Mouse (Mus musculus) cortical plate, adult 2 months (tissue): ENCODE results near the gene Olfr1444. TPM values are rescaled to one million over a fixed set of nuclear protein-coding genes. Genes with fewer than 3 reads are reported as not detected.

Experiments used
- H3K27ac ChIP-seq: fragments of 200-500 bp; 2 replicates; pipeline ENCODE4 v1.5.1; 2012; ENCODE audit warnings: low read length, control low read depth, inconsistent platforms; ENCODE audit not compliant: insufficient read depth
- H3K4me1 ChIP-seq: fragments of 200-500 bp; 2 replicates; pipeline ENCODE4 v1.6.1; 2011; ENCODE audit warnings: low read length; ENCODE audit not compliant: control insufficient read depth, insufficient read depth
- H3K4me3 ChIP-seq: fragments of 200-500 bp; 2 replicates; pipeline ENCODE4 v1.5.1; 2011; ENCODE audit warnings: mild to moderate bottlenecking, low read length, control low read depth; ENCODE audit not compliant: insufficient read depth
- CTCF ChIP-seq: fragments of 200-500 bp; IDR thresholded peaks from 2 replicates; pipeline ENCODE4 v1.5.1; 2011; ENCODE audit warnings: mild to moderate bottlenecking, control low read depth, low read length; ENCODE audit not compliant: insufficient read depth; ENCODE audit errors: extremely low read depth
- POLR2A ChIP-seq: fragments of 200-500 bp; IDR thresholded peaks from 2 replicates; pipeline ENCODE4 v1.6.1; 2011; ENCODE audit warnings: mild to moderate bottlenecking, low read length, control low read depth; ENCODE audit not compliant: insufficient read depth; ENCODE audit errors: extremely low read depth
- polyA plus RNA-seq: library from polyadenylated mRNA; depleted of rRNA; stranded (reverse); fragments of >200 nt; gene quantifications from 2 replicates; pipeline ENCODE4 v1.2.3, GENCODE M21; 2012; rRNA removed

The Olfr1444 gene
- polyA plus RNA-seq, 1 experiment = not detected

- no peaks in the 10 kb centered on the region for H3K4me1 ChIP-seq
- no peak within 1 kb of the TSS for H3K4me3 ChIP-seq
- TF ChIP-seq POLR2A = no peak
- no peak for TF ChIP-seq CTCF
- no peak within 1 kb of the TSS for H3K27ac ChIP-seq
Measured at GRCm38 (mm10) chr19:12883555-12883954, 26.5 kb downstream of the Olfr1444 start, which contains the start of gene Olfr1445. Gene Olfr1445, plus strand, starts transcription at chr19:12883855.

- TF ChIP-seq CTCF (no peak), POLR2A (no peak)
- Histone ChIP-seq H3K4me3 (no peak within 1 kb of the TSS), H3K27ac (no peak within 1 kb of the TSS), H3K4me1 (no peaks in the 10 kb centered on the region)
Measured at GRCm38 (mm10) chr19:12893424-12893823, 36.3 kb downstream of the Olfr1444 start, which contains the start of gene Olfr1446. Gene Olfr1446, minus strand, starts transcription at chr19:12893524.

GRCm38 (mm10) chr19:12903643-12904042, 46.6 kb downstream of the Olfr1444 start, which contains the start of gene Olfr1447:
Gene Olfr1447, minus strand, starts transcription at chr19:12903743.
- H3K4me1 ChIP-seq = no peaks in the 10 kb centered on the region
- no peak for TF ChIP-seq CTCF
- TF ChIP-seq POLR2A = no peak
- no peak within 1 kb of the TSS for H3K4me3 ChIP-seq
- no peak within 1 kb of the TSS for H3K27ac ChIP-seq

Other genes with a start within 250 kb of the Olfr1444 start
- gene Glyat, start 224.0 kb upstream of the Olfr1444 start, polyA plus RNA-seq = not detected in 2 replicates
- not detected in 2 replicates for gene Olfr1442, start 186.8 kb upstream of the Olfr1444 start, polyA plus RNA-seq
- gene Olfr1443, start 179.2 kb upstream of the Olfr1444 start, polyA plus RNA-seq = not detected in 2 replicates
- gene Keg1, start 161.5 kb upstream of the Olfr1444 start, polyA plus RNA-seq = not detected in 2 replicates
- 2.1 and 3.2 TPM in 2 replicates for gene Cntf, start 91.7 kb upstream of the Olfr1444 start, polyA plus RNA-seq
- 51.3 and 55.9 TPM in 2 replicates for gene Zfp91, start 61.2 kb upstream of the Olfr1444 start, polyA plus RNA-seq
- gene Lpxn, start 61.1 kb upstream of the Olfr1444 start, polyA plus RNA-seq = 2.6 TPM in 2 replicates
- gene Gm5244, start 10.6 kb upstream of the Olfr1444 start, polyA plus RNA-seq = not detected in 2 replicates
- not detected in 2 replicates for gene Olfr1445, start 26.6 kb downstream of the Olfr1444 start, polyA plus RNA-seq
- gene Olfr1446, start 36.2 kb downstream of the Olfr1444 start, polyA plus RNA-seq = not detected in 2 replicates
- gene Olfr1447, start 46.5 kb downstream of the Olfr1444 start, polyA plus RNA-seq = not detected in 2 replicates
- not detected in 2 replicates for gene Olfr1448, start 67.1 kb downstream of the Olfr1444 start, polyA plus RNA-seq
- not detected in 2 replicates for gene Olfr1449, start 73.6 kb downstream of the Olfr1444 start, polyA plus RNA-seq
- gene Olfr1450, start 93.0 kb downstream of the Olfr1444 start, polyA plus RNA-seq = not detected in 2 replicates
- gene Olfr1451, start 137.7 kb downstream of the Olfr1444 start, polyA plus RNA-seq = not detected in 2 replicates
- not detected in 2 replicates for gene Olfr1453, start 171.0 kb downstream of the Olfr1444 start, polyA plus RNA-seq
- not detected in 2 replicates for gene Olfr1454, start 203.3 kb downstream of the Olfr1444 start, polyA plus RNA-seq
- gene Olfr1457, start 240.6 kb downstream of the Olfr1444 start, polyA plus RNA-seq = not detected in 2 replicates
- gene Olfr1458, start 249.5 kb downstream of the Olfr1444 start, polyA plus RNA-seq = not detected in 2 replicates